Mouse (Mus musculus): ENCODE results near the gene Tysnd1. TPM values are rescaled to one million over a fixed set of nuclear protein-coding genes. Genes with fewer than 3 reads are reported as not detected.

Tysnd1 gene
- polyA plus RNA-seq, 2 experiments, result 14.2 to 16.2 TPM

DNA sequence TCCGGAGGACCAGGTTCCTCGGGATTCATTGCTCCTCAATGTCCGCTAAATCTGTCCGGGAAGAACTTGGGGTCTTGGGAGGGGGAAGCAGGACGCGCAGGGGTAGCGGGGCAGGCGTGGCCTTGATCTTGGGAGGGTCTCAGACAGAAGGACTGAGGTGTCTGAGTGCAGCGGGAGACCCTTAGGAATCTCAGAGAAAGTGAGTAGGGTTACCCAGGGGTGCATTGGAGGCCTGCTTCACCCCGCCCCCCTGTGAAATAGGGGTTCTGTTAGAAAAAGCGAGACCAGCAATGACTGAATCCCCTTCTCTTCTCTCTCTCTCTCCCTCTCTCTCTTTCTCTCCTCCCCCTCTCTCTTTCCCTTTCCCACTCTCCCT is 20.1 kb downstream of the Tysnd1 start:
- Histone ChIP-seq H3K4me1 (replicated peaks; ENCODE audit: control insufficient read depth in 2 of 2, insufficient read depth in 2 of 2, low read length in 1 of 2) (peaks cover 0 to 8% of the 10 kb centered on the region in 2 experiments; a peak in 2 of 4 replicates), H3K4me3 (ENCODE audit: insufficient read depth in 1 of 2, low read depth in 2 of 2, low read length in 2 of 2) (peak overlapping the region; percentile 50 to 62), H3K9ac (replicated peaks) (peak overlapping the region; percentile 10; the same call in 1 of the 2 replicates), H3K9me3 (ENCODE audit: control insufficient read depth, low read length) (no peaks in the 10 kb centered on the region), H3K36me3 (replicated peaks; ENCODE audit: control insufficient read depth, insufficient read depth, low read depth) (no peaks in the 10 kb centered on the region), H3K27me3 (ENCODE audit: control insufficient read depth, insufficient read depth, low read length) (no peaks in the 10 kb centered on the region; the same call in 1 of the 2 replicates), H3K4me2 (ENCODE audit: low read depth) (peak overlapping the region; percentile 66), H3K27ac (no peak overlapping the region)
- peak; percentile 6; the same call in 1 of the 2 replicates for ATAC-seq (ENCODE audit: insufficient read depth)
- TF ChIP-seq CTCF (IDR thresholded peaks at IDR 0.05; ENCODE audit: low read depth) (no peak), EP300 (IDR thresholded peaks at IDR 0.05; ENCODE audit: low read depth) (no peak)
- WGBS (ENCODE audit: insufficient replicate concordance), result 4% methylated on average over 11 of the region's 11 CpGs
- DNase-seq (ENCODE audit: low read depth in 3 of 3, low spot score in 3 of 3), result no peak

DNA sequence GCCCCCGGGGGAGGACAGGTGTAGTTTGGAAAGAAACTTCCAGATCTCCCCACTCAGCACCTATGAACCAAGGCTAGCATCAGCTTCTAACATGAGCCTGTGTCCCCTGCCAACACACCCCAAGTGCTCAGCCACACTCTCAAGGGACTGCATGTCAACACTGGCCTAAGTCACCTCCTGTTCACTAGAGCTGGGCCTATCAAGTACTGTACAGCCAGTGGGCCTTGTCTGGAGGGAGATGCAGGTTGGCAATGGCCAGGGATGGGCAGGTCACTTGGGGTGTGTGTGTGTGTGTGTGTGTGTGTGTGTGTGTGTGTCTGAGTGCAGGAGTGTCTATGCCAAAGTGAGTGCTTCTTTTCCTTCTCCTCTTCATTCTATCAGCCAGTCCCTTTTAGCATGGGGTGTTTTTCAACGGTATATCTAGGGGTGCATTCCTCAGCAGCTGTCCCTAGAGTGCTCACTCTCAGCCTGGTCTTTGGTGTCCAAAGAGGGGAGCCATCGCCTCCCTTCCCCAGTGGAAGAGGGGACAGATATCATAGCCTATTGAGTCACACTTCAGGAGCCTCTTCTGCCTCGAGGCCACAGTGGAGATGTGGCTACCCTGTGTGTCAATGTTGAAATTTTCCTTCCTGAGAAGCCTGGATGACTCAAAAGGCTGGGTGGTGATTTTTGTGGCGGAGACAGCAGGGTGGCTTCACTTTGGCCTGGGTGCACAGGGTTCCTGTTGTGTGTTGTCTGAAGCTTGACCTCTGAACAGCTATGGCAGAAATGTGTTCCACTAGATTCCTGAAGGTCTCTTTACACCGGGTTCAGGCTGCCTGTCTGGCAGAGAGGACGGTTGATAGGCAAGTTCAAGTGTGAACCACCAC is 20.9 kb downstream of the Tysnd1 start:
- 59% methylated on average over 7 of the region's 7 CpGs for WGBS (ENCODE audit: insufficient replicate concordance)
- no peaks in the 10 kb centered on the region; the same call in 1 of the 2 replicates for H3K27me3 ChIP-seq (ENCODE audit: control insufficient read depth, insufficient read depth, low read length)
- no peaks in the 10 kb centered on the region for H3K36me3 ChIP-seq (replicated peaks; ENCODE audit: control insufficient read depth, insufficient read depth, low read depth)
- H3K4me1 ChIP-seq (replicated peaks; ENCODE audit: control insufficient read depth in 2 of 2, insufficient read depth in 2 of 2, low read length in 1 of 2), result peaks cover 0 to 8% of the 10 kb centered on the region in 2 experiments; a peak in 2 of 4 replicates
- H3K4me3 ChIP-seq (ENCODE audit: insufficient read depth in 1 of 2, low read depth in 2 of 2, low read length in 2 of 2), result no peak overlapping the region
- no peaks in the 10 kb centered on the region for H3K9me3 ChIP-seq (ENCODE audit: control insufficient read depth, low read length)
- ATAC-seq (ENCODE audit: insufficient read depth) (no peak), DNase-seq (ENCODE audit: low read depth in 3 of 3, low spot score in 3 of 3) (no peak)
- TF ChIP-seq EP300 (IDR thresholded peaks at IDR 0.05; ENCODE audit: low read depth) (no peak), CTCF (IDR thresholded peaks at IDR 0.05; ENCODE audit: low read depth) (no peak)
- no peak overlapping the region for H3K9ac ChIP-seq (replicated peaks)
- no peak overlapping the region for H3K27ac ChIP-seq
- peak overlapping the region; percentile 66 for H3K4me2 ChIP-seq (ENCODE audit: low read depth)

DNA sequence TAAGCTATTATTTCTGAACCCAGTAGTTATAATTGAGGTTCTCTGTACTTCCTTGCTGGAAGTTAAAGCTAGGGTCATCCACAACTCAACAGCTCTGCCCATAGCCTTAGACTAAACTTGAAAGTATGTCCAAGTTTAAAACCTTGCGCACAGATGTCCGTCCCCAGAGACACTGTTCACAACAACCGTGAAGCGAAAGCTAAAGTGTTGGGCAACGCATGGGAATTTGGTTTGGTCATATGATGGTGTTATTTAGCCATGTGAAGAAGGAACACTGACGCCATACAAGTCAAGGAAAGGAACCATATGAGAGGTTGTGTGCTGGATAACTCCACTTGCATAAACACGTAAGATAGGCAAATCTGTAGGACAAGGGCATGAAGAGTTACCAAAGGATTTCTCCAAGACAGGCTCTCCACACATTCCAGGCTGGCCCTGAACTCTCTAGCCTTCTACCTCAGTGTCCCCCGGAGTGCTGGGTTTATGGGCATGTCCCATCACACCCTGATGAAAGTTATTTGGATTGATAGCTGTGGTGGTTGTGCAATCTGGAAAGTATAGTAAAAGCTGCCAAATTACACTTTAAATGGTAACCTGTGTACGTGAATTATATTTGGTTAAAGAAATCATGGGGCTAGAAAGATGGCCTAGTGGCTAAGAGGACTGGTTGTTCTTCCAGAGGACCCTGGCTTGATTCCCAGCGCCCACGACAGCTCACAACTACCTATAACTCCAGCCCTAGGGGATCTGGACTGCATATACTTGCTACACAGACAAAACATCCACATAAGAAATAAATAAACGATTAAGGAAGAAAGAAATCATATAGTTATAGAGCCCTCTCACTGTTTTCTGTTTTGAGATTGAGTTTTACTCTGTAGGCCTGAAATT is 22.3 kb downstream of the Tysnd1 start:
- Histone ChIP-seq H3K36me3 (replicated peaks; ENCODE audit: control insufficient read depth, insufficient read depth, low read depth) (no peaks in the 10 kb centered on the region), H3K9me3 (ENCODE audit: control insufficient read depth, low read length) (no peaks in the 10 kb centered on the region), H3K4me3 (ENCODE audit: insufficient read depth in 1 of 2, low read depth in 2 of 2, low read length in 2 of 2) (no peak overlapping the region), H3K27me3 (ENCODE audit: control insufficient read depth, insufficient read depth, low read length) (no peaks in the 10 kb centered on the region), H3K4me1 (replicated peaks; ENCODE audit: control insufficient read depth in 2 of 2, insufficient read depth in 2 of 2, low read length in 1 of 2) (peaks cover 0 to 8% of the 10 kb centered on the region in 2 experiments; a peak in 2 of 4 replicates), H3K27ac (no peak overlapping the region), H3K9ac (replicated peaks) (no peak overlapping the region), H3K4me2 (ENCODE audit: low read depth) (no peak overlapping the region)
- DNase-seq (ENCODE audit: low read depth in 3 of 3, low spot score in 3 of 3), result no peak
- TF ChIP-seq EP300 (IDR thresholded peaks at IDR 0.05; ENCODE audit: low read depth) (no peak), CTCF (IDR thresholded peaks at IDR 0.05; ENCODE audit: low read depth) (no peak)
- no peak for ATAC-seq (ENCODE audit: insufficient read depth)
- WGBS (ENCODE audit: insufficient replicate concordance), result 73% methylated on average over 12 of the region's 12 CpGs

DNA sequence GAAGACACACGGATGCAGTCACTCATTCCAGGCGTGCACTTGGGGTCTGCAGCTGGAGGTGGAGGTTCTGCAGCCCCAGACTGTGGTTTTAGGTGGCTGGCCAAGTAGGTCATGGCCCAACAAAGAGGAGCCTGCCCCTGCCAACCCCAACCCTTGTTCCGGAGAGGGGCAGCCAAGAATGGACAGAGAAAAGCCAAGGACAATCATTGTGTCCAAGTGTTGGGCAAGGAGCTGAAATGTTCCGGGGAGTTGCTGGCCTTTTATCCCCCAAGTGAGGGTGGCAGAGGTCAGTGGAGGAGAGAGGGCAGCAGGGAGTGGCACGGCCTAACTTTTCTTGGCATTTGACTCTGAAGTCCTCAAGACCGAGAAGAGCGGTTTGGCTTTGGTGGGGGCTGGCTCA is 25.0 kb downstream of the Tysnd1 start:
- H3K4me3 ChIP-seq (ENCODE audit: insufficient read depth in 1 of 2, low read depth in 2 of 2, low read length in 2 of 2), result no peak overlapping the region
- no peaks in the 10 kb centered on the region for H3K27me3 ChIP-seq (ENCODE audit: control insufficient read depth, insufficient read depth, low read length)
- no peak overlapping the region for H3K4me2 ChIP-seq (ENCODE audit: low read depth)
- no peaks in the 10 kb centered on the region for H3K36me3 ChIP-seq (replicated peaks; ENCODE audit: control insufficient read depth, insufficient read depth, low read depth)
- DNase-seq (ENCODE audit: low read depth in 3 of 3, low spot score in 3 of 3), result no peak
- peaks cover 0 to 2% of the 10 kb centered on the region in 2 experiments; a peak in 1 of 4 replicates for H3K4me1 ChIP-seq (replicated peaks; ENCODE audit: control insufficient read depth in 2 of 2, insufficient read depth in 2 of 2, low read length in 1 of 2)
- no peak overlapping the region for H3K27ac ChIP-seq
- H3K9ac ChIP-seq (replicated peaks), result no peak overlapping the region
- ATAC-seq (ENCODE audit: insufficient read depth), result no peak
- no peak for TF ChIP-seq EP300 (IDR thresholded peaks at IDR 0.05; ENCODE audit: low read depth)
- no peak for TF ChIP-seq CTCF (IDR thresholded peaks at IDR 0.05; ENCODE audit: low read depth)
- H3K9me3 ChIP-seq (ENCODE audit: control insufficient read depth, low read length), result no peaks in the 10 kb centered on the region
- WGBS (ENCODE audit: insufficient replicate concordance), result 65% methylated on average over 7 of the region's 7 CpGs

All from liver, embryonic 14.5 days (tissue).